Mouse (Mus musculus) G1E (cell line): Measurements from ENCODE around the gene Ppif. TPM values are rescaled to one million over a fixed set of nuclear protein-coding genes. Genes with fewer than 3 reads are reported as not detected.

ENCODE experiments used
- ATAC-seq: 2 replicates; pipeline ENCODE4 v1.8.0; 2016; ENCODE audit warnings: mild to moderate bottlenecking; ENCODE audit not compliant: insufficient number of reproducible peaks, poor library complexity, low FRiP score, severe bottlenecking; ENCODE audit errors: extremely low read depth
- DNase-seq: peaks from one replicate; pipeline ENCODE4 v3.0.0; 2012; ENCODE audit warnings: low spot score
- H3K27me3 ChIP-seq: 2 replicates; pipeline ENCODE4 v1.6.1; 2012; ENCODE audit warnings: mild to moderate bottlenecking, low read length, inconsistent platforms; ENCODE audit not compliant: insufficient read depth
- H3K36me3 ChIP-seq: replicated peaks from 2 replicates; pipeline ENCODE3; 2012; ENCODE audit warnings: mild to moderate bottlenecking, inconsistent platforms
- H3K4me1 ChIP-seq: 2 replicates; pipeline ENCODE4 v1.6.1; 2012; ENCODE audit warnings: low read depth, low read length, inconsistent platforms, mixed read lengths; ENCODE audit not compliant: insufficient read depth
- H3K4me3 ChIP-seq: 2 replicates; pipeline ENCODE4 v1.5.1; 2012; ENCODE audit warnings: low read depth, mild to moderate bottlenecking, inconsistent platforms, low read length, moderate library complexity, mixed read lengths
- H3K9me3 ChIP-seq: replicated peaks from 2 replicates; pipeline ENCODE4 v1.6.1; 2012; ENCODE audit warnings: inconsistent platforms
- CTCF ChIP-seq: IDR thresholded peaks from 2 replicates; pipeline ENCODE4 v1.5.1; 2012; ENCODE audit warnings: low read depth, low read length, inconsistent platforms, mixed read lengths
- GATA1 ChIP-seq: IDR thresholded peaks from 2 replicates; pipeline ENCODE4 v1.6.1; 2012; ENCODE audit warnings: borderline replicate concordance, low read length, inconsistent platforms, mixed read lengths
- GATA2 ChIP-seq: IDR thresholded peaks from 2 replicates; pipeline ENCODE4 v1.6.1; 2012; ENCODE audit warnings: low read depth, low read length, inconsistent platforms, borderline replicate concordance
- POLR2AphosphoS5 ChIP-seq: IDR thresholded peaks from 2 replicates; pipeline ENCODE4 v1.6.1; 2012; ENCODE audit warnings: low read depth, low read length, inconsistent platforms; ENCODE audit not compliant: insufficient replicate concordance
- TAL1 ChIP-seq: conservative IDR thresholded peaks from 2 replicates; pipeline ENCODE4 v1.6.1; 2012; ENCODE audit warnings: low read depth, low read length, inconsistent platforms, mixed read lengths
- polyA plus RNA-seq: library from polyadenylated mRNA; stranded (reverse); fragments of >175 nt; gene quantifications from 2 replicates; pipeline ENCODE4 v1.2.3, GENCODE M21; 2012
- total RNA-seq, 2 experiments: library from RNA; stranded (forward) in 1 of 2; stranded (reverse) in 1 of 2; fragments of 200-1000 nt in 1 of 2; fragments of >200 nt in 1 of 2; fragmentation: Nextera tagmentation in 1 of 2; gene quantifications; 2 replicates each; pipeline ENCODE4 v1.2.3; 2014 to 2017

Gene Ppif
- total and polyA plus RNA-seq, 3 experiments = 13.9 to 55.6 (median 41.0) TPM

- peaks cover 26% of the 10 kb centered on the region for H3K4me1 ChIP-seq
Observed at GRCm38 (mm10) chr14:25694569-25694897, 579 bp downstream of the Ppif start.

GRCm38 (mm10) chr14:25695059-25695458, 1.1 kb downstream of the Ppif start:
- peaks cover 4% of the 10 kb centered on the region; the same call in 1 of the 2 replicates for H3K27me3 ChIP-seq
- ATAC-seq (peak; percentile 6; the same call in 1 of the 2 replicates), DNase-seq (peak; percentile 42)
- TF ChIP-seq POLR2AphosphoS5 (no peak), GATA1 (no peak), GATA2 (no peak), TAL1 (no peak), CTCF (no peak)
- peak overlapping the region; percentile 86 for H3K4me3 ChIP-seq
- peaks cover 50% of the 10 kb centered on the region for H3K36me3 ChIP-seq
- peaks cover 26% of the 10 kb centered on the region for H3K4me1 ChIP-seq
- no peaks in the 10 kb centered on the region for H3K9me3 ChIP-seq

More at GRCm38 (mm10) chr14:25694569-25694897, 579 bp downstream of the Ppif start:
- no peaks in the 10 kb centered on the region for H3K9me3 ChIP-seq
- peak; percentile 34 for DNase-seq
- no peak for ATAC-seq
- peaks cover 4% of the 10 kb centered on the region; the same call in 1 of the 2 replicates for H3K27me3 ChIP-seq
- peak overlapping the region; percentile 86 for H3K4me3 ChIP-seq
- no peak for TF ChIP-seq CTCF
- H3K36me3 ChIP-seq = peaks cover 45% of the 10 kb centered on the region

GRCm38 (mm10) chr14:25696356-25696755, 2.4 kb downstream of the Ppif start:
- H3K4me3 ChIP-seq = no peak overlapping the region
- ATAC-seq (no peak), DNase-seq (no peak)
- peaks cover 26% of the 10 kb centered on the region for H3K4me1 ChIP-seq
- TF ChIP-seq GATA1 = no peak
- TF ChIP-seq GATA2 = no peak
- TF ChIP-seq TAL1 = no peak
- no peak for TF ChIP-seq CTCF
- TF ChIP-seq POLR2AphosphoS5 = no peak
- H3K9me3 ChIP-seq = no peaks in the 10 kb centered on the region
- peaks cover 4% of the 10 kb centered on the region; the same call in 1 of the 2 replicates for H3K27me3 ChIP-seq
- H3K36me3 ChIP-seq = peaks cover 62% of the 10 kb centered on the region

GRCm38 (mm10) chr14:25701986-25702385, 8.0 kb downstream of the Ppif start:
- Histone ChIP-seq H3K9me3 (no peaks in the 10 kb centered on the region), H3K36me3 (peaks cover 46% of the 10 kb centered on the region), H3K4me1 (no peaks in the 10 kb centered on the region), H3K27me3 (no peaks in the 10 kb centered on the region), H3K4me3 (no peak overlapping the region)
- ATAC-seq = peak; percentile 38; the same call in 1 of the 2 replicates
- no peak for TF ChIP-seq CTCF
- TF ChIP-seq GATA1 = no peak
- TF ChIP-seq GATA2 = no peak
- no peak for TF ChIP-seq TAL1
- TF ChIP-seq POLR2AphosphoS5 = no peak
- DNase-seq = peak; percentile 25

GRCm38 (mm10) chr14:25707691-25708181, 13.8 kb downstream of the Ppif start:
- H3K4me3 ChIP-seq = no peak overlapping the region
- H3K9me3 ChIP-seq = no peaks in the 10 kb centered on the region
- DNase-seq (no peak), ATAC-seq (0 out of 2 replicates have a peak, but pooled peaks have one; percentile 34)
- no peaks in the 10 kb centered on the region for H3K27me3 ChIP-seq
- no peaks in the 10 kb centered on the region; the same call in 1 of the 2 replicates for H3K4me1 ChIP-seq
- no peak for TF ChIP-seq GATA1
- H3K36me3 ChIP-seq = no peaks in the 10 kb centered on the region

- TF ChIP-seq GATA2 (no peak), CTCF (no peak), TAL1 (no peak), GATA1 (no peak), POLR2AphosphoS5 (no peak)
- H3K36me3 ChIP-seq = no peaks in the 10 kb centered on the region
- ATAC-seq (no peak), DNase-seq (no peak)
- H3K9me3 ChIP-seq = no peaks in the 10 kb centered on the region
- no peaks in the 10 kb centered on the region; the same call in 1 of the 2 replicates for H3K27me3 ChIP-seq
- H3K4me1 ChIP-seq = no peaks in the 10 kb centered on the region; the same call in 1 of the 2 replicates
- H3K4me3 ChIP-seq = no peak overlapping the region
Observed at GRCm38 (mm10) chr14:25708451-25708850, 14.5 kb downstream of the Ppif start.

- no peaks in the 10 kb centered on the region for H3K36me3 ChIP-seq
- no peaks in the 10 kb centered on the region for H3K9me3 ChIP-seq
- no peaks in the 10 kb centered on the region; the same call in 1 of the 2 replicates for H3K4me1 ChIP-seq
- TF ChIP-seq GATA1 (no peak), GATA2 (no peak), CTCF (no peak), POLR2AphosphoS5 (no peak), TAL1 (no peak)
- H3K4me3 ChIP-seq = no peak overlapping the region
- H3K27me3 ChIP-seq = peaks cover 2% of the 10 kb centered on the region; the same call in 1 of the 2 replicates
- DNase-seq (no peak), ATAC-seq (no peak)
Observed at GRCm38 (mm10) chr14:25708917-25709316, 15.0 kb downstream of the Ppif start.
